Mouse (Mus musculus) liver, embryonic 14.5 days (tissue): ENCODE results near the gene Sgip1. TPM values are rescaled to one million over a fixed set of nuclear protein-coding genes. Genes with fewer than 3 reads are reported as not detected.

Experiments used
- ATAC-seq: fragments of 200-750 bp; cut with Nextera tagmentation; 2 replicates; pipeline ENCODE4 v1.8.0; 2017; ENCODE audit warnings: moderate number of reproducible peaks, mild to moderate bottlenecking, moderate library complexity; ENCODE audit not compliant: insufficient read depth
- DNase-seq, 3 experiments: peaks; one replicate each; pipeline ENCODE4 v3.0.0-alpha.2; 2012 to 2013; ENCODE audit warnings: low read depth in 3 of 3, low spot score in 3 of 3
- H3K27ac ChIP-seq: fragments of 300-500 bp; sonication (generic); 2 replicates; pipeline ENCODE4 v1.5.1; 2014; ENCODE audit warnings: moderate library complexity, mild to moderate bottlenecking, control low read depth, inconsistent platforms
- H3K27me3 ChIP-seq: fragments of 300-500 bp; sonication (generic); 2 replicates; pipeline ENCODE4 v1.6.1; 2014; ENCODE audit warnings: mild to moderate bottlenecking, low read length, moderate library complexity; ENCODE audit not compliant: control insufficient read depth, insufficient read depth
- H3K36me3 ChIP-seq: fragments of 300-500 bp; sonication (generic); replicated peaks from 2 replicates; pipeline ENCODE4 v1.6.1; 2014; ENCODE audit warnings: low read depth; ENCODE audit not compliant: control insufficient read depth, insufficient read depth
- H3K4me1 ChIP-seq, 2 experiments: fragments of 200-500 bp in 1 of 2; fragments of 300-500 bp in 1 of 2; sonication (generic) in 1 of 2; replicated peaks; 2 replicates each; pipeline ENCODE4 v1.6.1; 2012 to 2014; ENCODE audit warnings: antibody characterized with exemption in 1 of 2, inconsistent platforms in 1 of 2, low read length in 1 of 2; ENCODE audit not compliant: control insufficient read depth in 2 of 2, insufficient read depth in 2 of 2
- H3K4me2 ChIP-seq: fragments of 300-500 bp; sonication (generic); 2 replicates; pipeline ENCODE4 v1.6.1; 2014; ENCODE audit warnings: low read depth, mild to moderate bottlenecking, control low read depth, moderate library complexity
- H3K4me3 ChIP-seq, 2 experiments: fragments of 200-500 bp in 1 of 2; fragments of 300-500 bp in 1 of 2; sonication (generic) in 1 of 2; 2 replicates each; pipeline ENCODE4 v1.5.1; 2012 to 2014; ENCODE audit warnings: low read depth in 2 of 2, low read length in 2 of 2, mild to moderate bottlenecking in 2 of 2, control low read depth in 1 of 2, inconsistent platforms in 1 of 2, moderate library complexity in 1 of 2; ENCODE audit not compliant: insufficient read depth in 1 of 2
- H3K9ac ChIP-seq: fragments of 300-500 bp; sonication (generic); replicated peaks from 2 replicates; pipeline ENCODE4 v1.6.1; 2014; ENCODE audit warnings: mild to moderate bottlenecking, control low read depth, moderate library complexity
- H3K9me3 ChIP-seq: fragments of 300-500 bp; sonication (generic); 2 replicates; pipeline ENCODE4 v1.6.1; 2016; ENCODE audit warnings: low read length, mixed read lengths; ENCODE audit not compliant: control insufficient read depth
- CTCF ChIP-seq: IDR thresholded peaks from 2 replicates; pipeline ENCODE4 v1.5.1; 2016; ENCODE audit warnings: antibody characterized with exemption, low read depth, control low read depth
- EP300 ChIP-seq: IDR thresholded peaks from 2 replicates; pipeline ENCODE4 v1.6.1; 2016; ENCODE audit warnings: antibody characterized with exemption, low read depth
- WGBS: fragments of 180-500 bp; shearing (Covaris S2); extraction: QIAGEN DNeasy Blood & Tissue Kit; methylation state at CpG from one replicate; pipeline ENCODE4 v1.1.7; 2014; ENCODE audit not compliant: insufficient replicate concordance; 5-methylcytosine and 5-hydroxymethylcytosine counted together
- polyA plus RNA-seq, 2 experiments: library from polyadenylated mRNA; depleted of rRNA in 1 of 2; stranded (reverse) in 1 of 2; unstranded in 1 of 2; fragments of >200 nt; fragmentation: Nextera tagmentation in 1 of 2; extraction: Ambion mirVana in 1 of 2; gene quantifications; 2 replicates each; pipeline versions ENCODE4 v1.2.1 to v1.2.3; 2012 to 2014

Sgip1 gene
- polyA plus RNA-seq, 2 experiments, result 0.10 to 0.32 TPM

- WGBS, result 14% methylated on average over 7 of the region's 7 CpGs
- Histone ChIP-seq H3K9ac (no peak overlapping the region), H3K9me3 (no peaks in the 10 kb centered on the region), H3K36me3 (no peaks in the 10 kb centered on the region), H3K27ac (no peak overlapping the region), H3K4me1 (0 out of 4 replicates have a peak, but pooled peaks cover 0 to 3% of the 10 kb centered on the region in 2 experiments), H3K4me2 (no peak overlapping the region), H3K27me3 (peaks cover 13% of the 10 kb centered on the region), H3K4me3 (no peak overlapping the region)
- TF ChIP-seq CTCF (no peak), EP300 (no peak; the same call in 1 of the 2 replicates)
- DNase-seq (no peak), ATAC-seq (no peak)
Measured at GRCm38 (mm10) chr4:102762075-102762474, 21.0 kb downstream of the Sgip1 start.

- no peak for DNase-seq
- Histone ChIP-seq H3K4me2 (no peak overlapping the region), H3K36me3 (no peaks in the 10 kb centered on the region), H3K9ac (no peak overlapping the region), H3K27me3 (no peaks in the 10 kb centered on the region), H3K4me1 (no peaks in the 10 kb centered on the region), H3K4me3 (no peak overlapping the region), H3K27ac (no peak overlapping the region), H3K9me3 (no peaks in the 10 kb centered on the region)
- TF ChIP-seq EP300 (no peak), CTCF (no peak)
- 50% methylated on average over 1 of the region's 1 CpGs for WGBS
- ATAC-seq, result no peak
Measured at GRCm38 (mm10) chr4:102769070-102769469, 28.0 kb downstream of the Sgip1 start.

DNA sequence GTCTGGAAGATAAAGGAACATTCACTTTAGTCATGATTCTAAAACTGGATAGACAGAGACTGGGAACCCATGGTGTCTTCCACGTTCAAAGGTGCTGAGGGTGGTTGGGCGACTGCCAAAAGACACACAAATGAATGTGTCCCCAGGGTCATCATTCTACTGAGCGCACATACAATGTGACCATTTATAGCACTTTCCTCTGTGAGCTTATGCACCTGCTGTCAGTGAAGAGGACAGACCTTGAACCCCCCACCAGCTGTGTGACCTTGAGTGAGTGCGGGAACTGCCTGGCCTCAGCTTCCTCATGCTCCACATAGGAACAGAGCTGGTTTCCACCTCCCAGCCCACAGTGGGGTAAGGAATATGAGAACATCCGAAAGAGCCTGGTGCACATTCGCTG is 28.8 kb downstream of the Sgip1 start:
- Histone ChIP-seq H3K36me3 (no peaks in the 10 kb centered on the region), H3K4me1 (no peaks in the 10 kb centered on the region), H3K4me2 (no peak overlapping the region), H3K27me3 (no peaks in the 10 kb centered on the region), H3K9me3 (no peaks in the 10 kb centered on the region), H3K4me3 (no peak overlapping the region), H3K9ac (no peak overlapping the region), H3K27ac (no peak overlapping the region)
- ATAC-seq (no peak), DNase-seq (no peak)
- WGBS, result 70% methylated on average over 6 of the region's 6 CpGs
- TF ChIP-seq EP300, result no peak
- TF ChIP-seq CTCF, result no peak

- WGBS, result 54% methylated on average over 5 of the region's 5 CpGs
- Histone ChIP-seq H3K27ac (no peak overlapping the region), H3K27me3 (no peaks in the 10 kb centered on the region), H3K4me2 (no peak overlapping the region), H3K9me3 (no peaks in the 10 kb centered on the region), H3K4me1 (no peaks in the 10 kb centered on the region), H3K9ac (no peak overlapping the region), H3K36me3 (no peaks in the 10 kb centered on the region), H3K4me3 (no peak overlapping the region)
- TF ChIP-seq EP300 (no peak), CTCF (no peak)
- ATAC-seq (no peak), DNase-seq (no peak)
Measured at GRCm38 (mm10) chr4:102771598-102772357, 30.7 kb downstream of the Sgip1 start.

DNA sequence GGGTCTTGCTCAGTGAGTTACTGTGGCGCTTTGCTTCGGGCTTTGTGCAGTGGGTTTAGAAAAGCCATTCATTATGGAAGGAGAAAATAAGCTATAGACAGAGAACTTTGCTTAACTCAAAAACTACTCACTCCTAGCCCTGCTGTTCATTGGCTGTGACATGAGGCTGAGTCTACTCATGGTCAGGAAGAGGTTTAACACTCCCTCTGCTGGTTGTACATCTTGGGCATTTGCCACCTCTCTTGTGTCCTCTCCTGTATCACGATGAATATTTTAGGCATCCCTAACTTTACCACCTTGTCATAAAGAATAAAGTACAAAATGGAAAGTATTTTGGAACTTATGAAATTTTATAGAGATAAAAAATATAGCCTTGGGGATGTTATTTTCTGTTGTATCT is 32.1 kb downstream of the Sgip1 start:
- H3K4me2 ChIP-seq, result no peak overlapping the region
- DNase-seq (no peak), ATAC-seq (no peak)
- H3K9ac ChIP-seq, result no peak overlapping the region
- WGBS, result 74% methylated on average over 3 of the region's 3 CpGs
- no peaks in the 10 kb centered on the region for H3K9me3 ChIP-seq
- H3K4me1 ChIP-seq, result no peaks in the 10 kb centered on the region
- no peak overlapping the region for H3K4me3 ChIP-seq
- H3K36me3 ChIP-seq, result no peaks in the 10 kb centered on the region
- TF ChIP-seq CTCF (0 out of 2 replicates have a peak, but pooled peaks have one; percentile 10), EP300 (no peak)
- no peak overlapping the region for H3K27ac ChIP-seq
- H3K27me3 ChIP-seq, result no peaks in the 10 kb centered on the region
